Mouse (Mus musculus): ENCODE results near the gene Prdm12. TPM values are rescaled to one million over a fixed set of nuclear protein-coding genes. Genes with fewer than 3 reads are reported as not detected.

The Prdm12 gene
- polyA plus RNA-seq (2015; fragmentation: Nextera tagmentation; extraction: Ambion mirVana): not detected in 2 replicates

DNA sequence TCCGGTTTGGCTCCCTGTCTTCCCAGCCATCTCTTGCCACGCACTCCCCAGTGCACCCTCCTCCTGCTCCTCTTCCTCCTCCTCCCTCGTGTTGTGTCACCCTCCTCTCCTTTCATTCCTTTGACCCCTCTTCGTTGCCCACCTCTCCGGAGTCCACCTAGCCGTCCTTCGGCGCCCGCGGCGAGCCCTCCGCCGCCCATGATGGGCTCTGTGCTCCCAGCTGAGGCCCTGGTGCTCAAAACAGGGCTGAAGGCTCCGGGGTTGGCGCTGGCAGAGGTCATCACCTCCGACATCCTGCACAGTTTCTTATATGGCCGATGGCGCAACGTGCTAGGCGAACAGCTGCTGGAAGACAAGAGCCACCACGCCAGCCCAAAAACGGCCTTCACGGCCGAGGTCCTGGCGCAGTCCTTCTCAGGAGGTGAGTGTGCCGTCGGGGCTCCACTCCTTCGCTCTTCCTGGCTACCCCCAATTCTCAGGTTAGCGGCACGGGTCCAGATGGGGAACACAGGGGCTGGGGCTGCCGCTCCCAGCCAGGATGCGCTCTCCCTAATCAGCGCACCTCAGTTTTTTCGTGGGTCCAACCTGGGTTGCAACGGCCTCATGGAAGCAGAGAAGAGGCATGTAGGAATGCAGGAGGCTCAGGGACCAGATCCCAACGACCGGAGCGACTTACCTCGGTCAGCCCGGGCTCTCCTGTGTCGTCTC, at the start of gene Prdm12:
Gene Prdm12, plus strand, starts transcription at position 137 of the 708 bp plus-strand sequence.
- Histone ChIP-seq H3K27me3 (ENCODE audit: control insufficient read depth, insufficient read depth, low read length) (peaks cover 44% of the 10 kb centered on the region), H3K9ac (ENCODE audit: low read length) (no peak within 1 kb of the TSS), H3K36me3 (ENCODE audit: control insufficient read depth, insufficient read depth, low read length) (no peaks in the 10 kb centered on the region), H3K4me2 (replicated peaks; ENCODE audit: low read depth) (0 out of 2 replicates have a peak within 1 kb of the TSS, but pooled peaks have one; percentile 25), H3K27ac (replicated peaks) (no peak within 1 kb of the TSS), H3K4me3 (ENCODE audit: low read depth, low read length) (peak within 1 kb of the TSS; percentile 13), H3K4me1 (replicated peaks; ENCODE audit: control insufficient read depth, insufficient read depth) (peaks cover 3% of the 10 kb centered on the region; the same call in 1 of the 2 replicates), H3K9me3 (ENCODE audit: control insufficient read depth, low read length) (no peaks in the 10 kb centered on the region)
- 3% methylated on average over 41 of the region's 41 CpGs for WGBS
- DNase-seq (ENCODE audit: low spot score) (no peak), ATAC-seq (ENCODE audit: low FRiP score, low TSS enrichment) (no peak)
- TF ChIP-seq EP300 (optimal IDR thresholded peaks at IDR 0.05) (no peak), CTCF (IDR thresholded peaks at IDR 0.05; ENCODE audit: low read depth) (no peak)

DNA sequence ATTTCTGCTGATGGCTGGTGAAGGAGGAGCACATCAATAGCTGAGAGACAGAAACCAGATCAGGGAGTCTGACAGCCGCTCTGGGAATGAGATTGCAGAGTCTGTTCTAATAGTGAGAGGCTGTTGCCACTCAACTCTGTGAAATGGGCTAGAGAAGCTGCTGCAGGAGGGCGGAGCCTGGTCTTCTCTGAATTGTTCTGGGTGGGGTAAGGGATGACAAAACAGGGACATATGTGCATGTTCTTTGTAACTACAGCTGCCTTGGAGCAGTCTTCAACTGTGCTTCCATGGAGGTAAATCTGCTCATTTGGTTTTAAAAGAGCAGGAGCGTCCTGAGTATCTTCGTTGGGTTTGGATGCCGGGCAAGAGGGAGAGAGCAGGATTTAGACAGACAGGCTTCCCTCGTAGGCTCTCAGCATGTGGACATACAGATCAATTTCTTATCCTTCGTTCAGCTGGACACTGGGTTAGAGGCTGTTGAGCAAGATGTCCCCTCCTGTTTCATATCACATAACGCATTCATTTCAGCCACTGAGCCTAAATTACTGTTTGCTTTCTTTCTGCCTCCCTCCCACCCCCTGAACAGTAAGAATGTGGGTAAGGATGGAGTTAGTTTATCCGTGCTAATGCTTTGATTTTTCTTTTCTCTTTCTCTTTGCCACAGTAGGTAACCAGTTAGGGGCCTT, 47.9 kb upstream of the Prdm12 start:
- Histone ChIP-seq H3K4me2 (replicated peaks; ENCODE audit: low read depth) (no peak overlapping the region), H3K9me3 (ENCODE audit: control insufficient read depth, low read length) (no peaks in the 10 kb centered on the region), H3K9ac (ENCODE audit: low read length) (no peak overlapping the region), H3K36me3 (ENCODE audit: control insufficient read depth, insufficient read depth, low read length) (peaks cover 14% of the 10 kb centered on the region; the same call in 1 of the 2 replicates), H3K4me1 (replicated peaks; ENCODE audit: control insufficient read depth, insufficient read depth) (no peaks in the 10 kb centered on the region), H3K27me3 (ENCODE audit: control insufficient read depth, insufficient read depth, low read length) (no peaks in the 10 kb centered on the region), H3K4me3 (ENCODE audit: low read depth, low read length) (no peak overlapping the region), H3K27ac (replicated peaks) (no peak overlapping the region)
- TF ChIP-seq EP300 (optimal IDR thresholded peaks at IDR 0.05) (no peak), CTCF (IDR thresholded peaks at IDR 0.05; ENCODE audit: low read depth) (no peak)
- ATAC-seq (ENCODE audit: low FRiP score, low TSS enrichment) (no peak), DNase-seq (ENCODE audit: low spot score) (no peak)
- 77% methylated on average over 9 of the region's 9 CpGs for WGBS

DNA sequence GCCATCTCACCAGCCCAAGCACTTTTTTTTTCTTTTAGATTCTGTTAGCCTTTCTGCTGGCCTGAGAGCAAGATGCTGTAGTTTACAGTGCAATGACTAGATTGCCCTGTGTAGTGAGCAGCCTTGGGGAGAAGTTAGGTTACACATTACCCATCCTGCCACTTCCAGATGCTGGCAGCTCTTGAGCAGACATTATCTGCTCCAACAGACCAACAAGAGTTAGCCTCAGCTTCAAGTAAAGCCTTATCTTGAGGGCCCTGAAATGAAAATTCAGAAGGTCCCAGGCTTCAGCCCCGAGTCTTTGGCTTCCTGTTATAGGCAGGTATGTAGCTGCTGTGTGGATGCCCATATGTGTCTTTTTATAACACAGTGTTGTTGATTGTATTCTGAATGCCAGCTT, 32.3 kb upstream of the Prdm12 start:
- no peak for ATAC-seq (ENCODE audit: low FRiP score, low TSS enrichment)
- TF ChIP-seq CTCF (IDR thresholded peaks at IDR 0.05; ENCODE audit: low read depth) (no peak), EP300 (optimal IDR thresholded peaks at IDR 0.05) (no peak)
- DNase-seq (ENCODE audit: low spot score): no peak
- H3K27me3 ChIP-seq (ENCODE audit: control insufficient read depth, insufficient read depth, low read length): no peaks in the 10 kb centered on the region
- H3K4me2 ChIP-seq (replicated peaks; ENCODE audit: low read depth): no peak overlapping the region
- H3K4me1 ChIP-seq (replicated peaks; ENCODE audit: control insufficient read depth, insufficient read depth): no peaks in the 10 kb centered on the region
- no peak overlapping the region for H3K9ac ChIP-seq (ENCODE audit: low read length)
- H3K27ac ChIP-seq (replicated peaks): no peak overlapping the region
- no peak overlapping the region for H3K4me3 ChIP-seq (ENCODE audit: low read depth, low read length)
- peaks cover 43% of the 10 kb centered on the region for H3K36me3 ChIP-seq (ENCODE audit: control insufficient read depth, insufficient read depth, low read length)
- H3K9me3 ChIP-seq (ENCODE audit: control insufficient read depth, low read length): no peaks in the 10 kb centered on the region
- 77% methylated on average over 1 of the region's 1 CpGs for WGBS

DNA sequence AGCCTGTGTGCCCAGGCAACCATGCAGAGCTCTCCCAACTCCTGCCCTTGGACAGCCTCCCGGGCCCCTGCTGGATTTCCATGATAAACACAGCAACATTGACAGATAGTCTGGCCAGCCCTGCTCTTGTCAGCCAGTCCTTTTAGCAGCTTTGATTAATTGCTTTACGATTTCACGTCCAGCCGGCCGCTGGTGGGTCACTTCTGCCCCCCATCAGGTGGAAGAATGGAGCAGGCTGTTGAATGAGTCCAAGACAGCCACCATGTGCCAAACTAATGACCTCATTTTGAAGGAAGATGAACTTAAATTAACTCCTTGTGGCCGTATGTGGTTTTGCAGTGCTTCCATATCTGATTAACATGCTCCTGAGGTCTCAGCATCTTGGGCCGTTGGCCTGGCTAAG, 30.0 kb upstream of the Prdm12 start:
- ATAC-seq (ENCODE audit: low FRiP score, low TSS enrichment) (no peak), DNase-seq (ENCODE audit: low spot score) (no peak)
- H3K27me3 ChIP-seq (ENCODE audit: control insufficient read depth, insufficient read depth, low read length): no peaks in the 10 kb centered on the region
- H3K9me3 ChIP-seq (ENCODE audit: control insufficient read depth, low read length): no peaks in the 10 kb centered on the region
- no peak overlapping the region for H3K4me2 ChIP-seq (replicated peaks; ENCODE audit: low read depth)
- H3K9ac ChIP-seq (ENCODE audit: low read length): no peak overlapping the region
- H3K27ac ChIP-seq (replicated peaks): no peak overlapping the region
- H3K4me3 ChIP-seq (ENCODE audit: low read depth, low read length): no peak overlapping the region
- 15% methylated on average over 7 of the region's 7 CpGs for WGBS
- H3K36me3 ChIP-seq (ENCODE audit: control insufficient read depth, insufficient read depth, low read length): peaks cover 53% of the 10 kb centered on the region
- TF ChIP-seq CTCF (IDR thresholded peaks at IDR 0.05; ENCODE audit: low read depth) (peak; percentile 21; the same call in 1 of the 2 replicates), EP300 (optimal IDR thresholded peaks at IDR 0.05) (no peak)
- H3K4me1 ChIP-seq (replicated peaks; ENCODE audit: control insufficient read depth, insufficient read depth): no peaks in the 10 kb centered on the region

DNA sequence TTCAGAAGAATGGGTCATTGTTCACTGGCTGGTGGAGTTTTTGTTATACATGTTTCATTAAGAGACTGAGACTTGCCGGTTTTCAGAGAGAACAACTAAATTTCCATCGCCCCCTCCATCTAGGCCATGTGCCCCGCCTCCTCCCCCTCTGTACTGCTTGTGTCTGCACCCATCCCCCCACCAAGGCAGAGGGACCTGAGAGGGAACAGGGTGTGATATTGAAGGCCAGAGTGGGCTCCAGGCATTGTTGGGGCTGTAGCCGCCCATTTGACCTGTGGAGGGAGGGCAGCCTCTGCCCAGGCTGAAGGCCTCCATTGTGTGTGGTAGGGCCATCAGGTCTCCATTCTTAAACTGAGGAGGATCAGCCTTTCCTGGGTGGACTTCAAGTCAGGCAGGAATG, 28.9 kb upstream of the Prdm12 start:
- DNase-seq (ENCODE audit: low spot score) (no peak), ATAC-seq (ENCODE audit: low FRiP score, low TSS enrichment) (no peak)
- no peak overlapping the region for H3K27ac ChIP-seq (replicated peaks)
- no peaks in the 10 kb centered on the region for H3K27me3 ChIP-seq (ENCODE audit: control insufficient read depth, insufficient read depth, low read length)
- no peaks in the 10 kb centered on the region for H3K4me1 ChIP-seq (replicated peaks; ENCODE audit: control insufficient read depth, insufficient read depth)
- H3K4me3 ChIP-seq (ENCODE audit: low read depth, low read length): no peak overlapping the region
- 86% methylated on average over 4 of the region's 4 CpGs for WGBS
- no peak overlapping the region for H3K9ac ChIP-seq (ENCODE audit: low read length)
- TF ChIP-seq CTCF (IDR thresholded peaks at IDR 0.05; ENCODE audit: low read depth) (no peak), EP300 (optimal IDR thresholded peaks at IDR 0.05) (no peak)
- H3K4me2 ChIP-seq (replicated peaks; ENCODE audit: low read depth): no peak overlapping the region
- no peaks in the 10 kb centered on the region for H3K9me3 ChIP-seq (ENCODE audit: control insufficient read depth, low read length)
- H3K36me3 ChIP-seq (ENCODE audit: control insufficient read depth, insufficient read depth, low read length): peaks cover 57% of the 10 kb centered on the region

DNA sequence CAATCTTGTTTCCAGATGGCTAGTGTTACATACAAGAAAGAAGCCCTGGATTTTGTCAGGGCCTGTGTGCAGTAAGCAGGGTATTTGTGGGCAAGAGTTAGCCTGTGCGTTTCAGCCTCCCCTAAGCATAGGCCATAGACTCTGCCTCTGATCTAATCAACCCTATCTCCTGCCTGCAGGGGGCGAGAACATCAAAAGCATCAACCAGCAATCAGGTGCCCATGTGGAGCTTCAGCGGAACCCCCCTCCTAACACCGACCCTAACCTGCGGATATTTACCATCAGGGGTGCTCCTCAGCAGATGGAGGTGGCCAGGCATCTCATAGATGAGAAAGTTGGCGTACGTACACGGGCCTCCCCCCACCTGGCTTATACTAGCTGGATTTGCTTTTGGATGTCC, 28.4 kb upstream of the Prdm12 start:
- H3K4me3 ChIP-seq (ENCODE audit: low read depth, low read length): no peak overlapping the region
- H3K4me2 ChIP-seq (replicated peaks; ENCODE audit: low read depth): no peak overlapping the region
- ATAC-seq (ENCODE audit: low FRiP score, low TSS enrichment) (no peak), DNase-seq (ENCODE audit: low spot score) (no peak)
- no peaks in the 10 kb centered on the region for H3K9me3 ChIP-seq (ENCODE audit: control insufficient read depth, low read length)
- H3K4me1 ChIP-seq (replicated peaks; ENCODE audit: control insufficient read depth, insufficient read depth): no peaks in the 10 kb centered on the region
- 86% methylated on average over 8 of the region's 8 CpGs for WGBS
- no peak overlapping the region for H3K27ac ChIP-seq (replicated peaks)
- H3K27me3 ChIP-seq (ENCODE audit: control insufficient read depth, insufficient read depth, low read length): no peaks in the 10 kb centered on the region
- H3K36me3 ChIP-seq (ENCODE audit: control insufficient read depth, insufficient read depth, low read length): peaks cover 54% of the 10 kb centered on the region
- no peak overlapping the region for H3K9ac ChIP-seq (ENCODE audit: low read length)
- TF ChIP-seq EP300 (optimal IDR thresholded peaks at IDR 0.05): no peak
- peak; percentile 41 for TF ChIP-seq CTCF (IDR thresholded peaks at IDR 0.05; ENCODE audit: low read depth)
